In the genomic region with DNA sequence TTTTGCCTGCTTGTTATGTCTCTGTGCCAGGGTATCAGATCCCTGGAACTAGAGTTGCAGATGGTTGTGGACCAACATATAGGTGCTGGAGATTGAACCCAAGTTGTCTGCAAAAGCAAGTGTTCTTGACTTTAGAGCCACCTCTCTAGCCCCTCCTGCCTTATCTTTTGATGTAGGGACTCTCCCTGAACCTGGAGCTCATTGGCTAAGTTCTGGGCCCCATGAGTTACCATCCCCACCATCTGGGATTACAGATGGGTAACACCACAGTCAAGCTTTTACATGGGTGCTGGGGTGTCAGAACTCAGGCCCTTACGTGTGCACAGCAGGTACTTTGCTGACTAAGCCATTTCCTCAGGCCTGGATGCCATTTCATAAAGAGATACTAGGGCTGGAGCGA, we compare ENCODE assay signal across 21 mouse cellular contexts.
DNase-seq lines count a peak whose midpoint lies in the region; ATAC-seq and TF ChIP-seq lines count a peak whose summit lies in the region.
"Had no signal": no experiment of that assay in that cellular context is flagged by ENCODE, and none has a peak within 500 bp of the region (broad histone marks: within the 10 kb centered on the region; RNA-seq: fewer than 3 reads in every experiment).

No protein-coding gene starts in this region.

- TF ChIP-seq CTCF in liver, embryonic 14.5 days (IDR thresholded peaks at IDR 0.05; ENCODE audit: low read depth) = no peak
- TF ChIP-seq CTCF in liver, postnatal 0 days (IDR thresholded peaks at IDR 0.05; ENCODE audit: low read depth) = no peak

- DNase-seq in liver, embryonic 13.5 days = no peak
- no peak for DNase-seq in liver, embryonic 11.5 days (ENCODE audit: low spot score)
- no peak for DNase-seq in liver, embryonic 14.5 days (ENCODE audit: low read depth in 3 of 3, low spot score in 3 of 3)
- no peak for DNase-seq in liver, postnatal 0 days
- no peak for DNase-seq in liver
- DNase-seq: adrenal gland, adult 2 months; adrenal gland, adult 8-10 months; adrenal gland, postnatal 10 days; adrenal gland, postnatal 14 days; adrenal gland, postnatal 25 days; adrenal gland, postnatal 36 days; B cell, adult 2 months; cerebellum, adult 11 months; cerebellum, adult 11-12 months; cerebellum, adult 18-20 months had no signal

- H3K27ac ChIP-seq in liver, embryonic 13.5 days = no peak overlapping the region
- H3K27ac ChIP-seq in liver, embryonic 11.5 days (ENCODE audit: low read depth, low read length) = no peak overlapping the region
- H3K27ac ChIP-seq in liver, embryonic 14.5 days = no peak overlapping the region
- no peak overlapping the region for H3K27ac ChIP-seq in liver, postnatal 0 days (ENCODE audit: low read depth)
- no peak overlapping the region for H3K27ac ChIP-seq in liver, embryonic 16.5 days (ENCODE audit: low read length)

- H3K9ac ChIP-seq in liver, embryonic 13.5 days = no peak overlapping the region
- H3K9ac ChIP-seq in liver, embryonic 11.5 days (ENCODE audit: low read depth, low read length) = no peak overlapping the region
- H3K9ac ChIP-seq in liver, embryonic 14.5 days (replicated peaks) = no peak overlapping the region
- H3K9ac ChIP-seq in liver, postnatal 0 days (replicated peaks) = no peak overlapping the region
- no peak overlapping the region for H3K9ac ChIP-seq in liver, embryonic 16.5 days (ENCODE audit: low read depth, low read length)

- H3K4me3 ChIP-seq in liver, embryonic 13.5 days (replicated peaks) = no peak overlapping the region
- H3K4me3 ChIP-seq in liver, embryonic 11.5 days (ENCODE audit: low read depth, low read length) = no peak overlapping the region
- no peak overlapping the region for H3K4me3 ChIP-seq in liver, embryonic 14.5 days (ENCODE audit: insufficient read depth in 1 of 2, low read depth in 2 of 2, low read length in 2 of 2)
- no peak overlapping the region for H3K4me3 ChIP-seq in liver, postnatal 0 days (ENCODE audit: low read depth, low read length)
- no peak overlapping the region for H3K4me3 ChIP-seq in liver, embryonic 16.5 days (ENCODE audit: low read depth, low read length)

- no peak for TF ChIP-seq EP300 in liver, embryonic 14.5 days (IDR thresholded peaks at IDR 0.05; ENCODE audit: low read depth)
- no peak for TF ChIP-seq EP300 in liver, postnatal 0 days (IDR thresholded peaks at IDR 0.05; ENCODE audit: low read depth)

- H3K9me3 ChIP-seq in liver, embryonic 13.5 days (replicated peaks) = no peaks in the 10 kb centered on the region
- H3K9me3 ChIP-seq in liver, embryonic 11.5 days (ENCODE audit: control insufficient read depth, low read length) = no peaks in the 10 kb centered on the region
- H3K9me3 ChIP-seq in liver, embryonic 14.5 days (ENCODE audit: control insufficient read depth, low read length) = no peaks in the 10 kb centered on the region
- H3K9me3 ChIP-seq in liver, postnatal 0 days (ENCODE audit: low read length) = no peaks in the 10 kb centered on the region
- no peaks in the 10 kb centered on the region for H3K9me3 ChIP-seq in liver, embryonic 16.5 days (replicated peaks; ENCODE audit: control insufficient read depth, low read length)

- 66% methylated on average over 2 of the region's 2 CpGs for WGBS in liver, embryonic 13.5 days (ENCODE audit: insufficient replicate concordance)
- 76% methylated on average over 2 of the region's 2 CpGs for WGBS in liver, embryonic 11.5 days
- WGBS in liver, embryonic 14.5 days (ENCODE audit: insufficient replicate concordance) = 73% methylated on average over 2 of the region's 2 CpGs
- 78% methylated on average over 2 of the region's 2 CpGs for WGBS in liver, postnatal 0 days (ENCODE audit: insufficient replicate concordance)
- 78% methylated on average over 2 of the region's 2 CpGs for WGBS in liver, embryonic 16.5 days (ENCODE audit: insufficient replicate concordance)

- H3K36me3 ChIP-seq in liver, embryonic 13.5 days = no peaks in the 10 kb centered on the region
- no peaks in the 10 kb centered on the region for H3K36me3 ChIP-seq in liver, embryonic 11.5 days (ENCODE audit: control insufficient read depth, insufficient read depth, low read length)
- H3K36me3 ChIP-seq in liver, embryonic 14.5 days (replicated peaks; ENCODE audit: control insufficient read depth, insufficient read depth, low read depth) = no peaks in the 10 kb centered on the region
- no peaks in the 10 kb centered on the region for H3K36me3 ChIP-seq in liver, postnatal 0 days (replicated peaks; ENCODE audit: insufficient read depth, low read length)
- no peaks in the 10 kb centered on the region for H3K36me3 ChIP-seq in liver, embryonic 16.5 days (ENCODE audit: control insufficient read depth, insufficient read depth)
- H3K36me3 ChIP-seq: G1E had no signal

- peak; percentile 54; the same call in 1 of the 2 replicates for ATAC-seq in liver, embryonic 13.5 days (ENCODE audit: low read depth)
- no peak for ATAC-seq in liver, embryonic 11.5 days (replicated peaks; ENCODE audit: low FRiP score)
- ATAC-seq in liver, embryonic 14.5 days (ENCODE audit: insufficient read depth) = peak; percentile 51; the same call in 1 of the 2 replicates
- ATAC-seq in liver, postnatal 0 days = no peak
- 0 out of 2 replicates have a peak, but pooled peaks have one; percentile 33 for ATAC-seq in liver, embryonic 16.5 days (ENCODE audit: low read depth)
- ATAC-seq: activated CD4-positive, CD25-positive, alpha-beta regulatory T cell, adult 4 months; CD4-positive, CD25-positive, alpha-beta regulatory T cell, adult 4 months; Patski had no signal

- H3K27me3 ChIP-seq in liver, embryonic 13.5 days = peaks cover 11% of the 10 kb centered on the region; the same call in 1 of the 2 replicates
- H3K27me3 ChIP-seq in liver, embryonic 11.5 days (replicated peaks; ENCODE audit: control insufficient read depth, insufficient read depth, low read length) = no peaks in the 10 kb centered on the region
- no peaks in the 10 kb centered on the region for H3K27me3 ChIP-seq in liver, embryonic 14.5 days (ENCODE audit: control insufficient read depth, insufficient read depth, low read length)
- no peaks in the 10 kb centered on the region for H3K27me3 ChIP-seq in liver, postnatal 0 days (ENCODE audit: insufficient read depth, low read length)
- no peaks in the 10 kb centered on the region for H3K27me3 ChIP-seq in liver, embryonic 16.5 days (ENCODE audit: control insufficient read depth, insufficient read depth, low read depth, low read length)
- H3K27me3 ChIP-seq: CH12.LX had no signal

- H3K4me1 ChIP-seq in liver, embryonic 13.5 days (replicated peaks) = peaks cover 18% of the 10 kb centered on the region
- no peaks in the 10 kb centered on the region for H3K4me1 ChIP-seq in liver, embryonic 11.5 days (replicated peaks; ENCODE audit: control insufficient read depth, insufficient read depth, low read length)
- peaks cover 2 to 4% of the 10 kb centered on the region in 2 experiments; a peak in 1 of 4 replicates for H3K4me1 ChIP-seq in liver, embryonic 14.5 days (replicated peaks; ENCODE audit: control insufficient read depth in 2 of 2, insufficient read depth in 2 of 2, low read length in 1 of 2)
- H3K4me1 ChIP-seq in liver, postnatal 0 days (ENCODE audit: insufficient read depth) = no peaks in the 10 kb centered on the region
- peaks cover 7% of the 10 kb centered on the region for H3K4me1 ChIP-seq in liver, embryonic 16.5 days (ENCODE audit: control insufficient read depth, low read depth, low read length)

- H3K4me2 ChIP-seq in liver, embryonic 13.5 days = no peak overlapping the region
- H3K4me2 ChIP-seq in liver, embryonic 11.5 days = no peak overlapping the region
- H3K4me2 ChIP-seq in liver, embryonic 14.5 days (ENCODE audit: low read depth) = no peak overlapping the region
- no peak overlapping the region for H3K4me2 ChIP-seq in liver, postnatal 0 days (ENCODE audit: low read depth, low read length)
- no peak overlapping the region for H3K4me2 ChIP-seq in liver, embryonic 16.5 days (ENCODE audit: low read depth, low read length)

Comparison
In these comparisons a context has a peak if more than half of its experiments do, and no peak if none do; other contexts are left out.
1. ATAC-seq: peak in liver, embryonic 13.5 days (single experiment), liver, embryonic 14.5 days (single experiment) and liver, embryonic 16.5 days (single experiment); none in liver, embryonic 11.5 days (single experiment) and liver, postnatal 0 days (single experiment).